Mouse (Mus musculus) intestine, embryonic 14.5 days (tissue): ENCODE data around the gene Tmprss4. TPM values are rescaled to one million over a fixed set of nuclear protein-coding genes. Genes with fewer than 3 reads are reported as not detected.

Experiments used
- ATAC-seq: fragments of 200-750 bp; cut with Nextera tagmentation; replicated peaks from 2 replicates; pipeline ENCODE4 v1.8.0; 2017; ENCODE audit warnings: low read depth, moderate number of reproducible peaks, moderate TSS enrichment, moderate library complexity; ENCODE audit not compliant: low FRiP score, low TSS enrichment
- DNase-seq: peaks from one replicate; pipeline ENCODE4 v3.0.0-alpha.2; 2018; ENCODE audit warnings: low spot score
- H3K27ac ChIP-seq: fragments of 300-500 bp; sonication (generic); 2 replicates; pipeline ENCODE4 v1.5.1; 2014; ENCODE audit warnings: low read depth, mild to moderate bottlenecking, control low read depth
- H3K27me3 ChIP-seq: fragments of 300-500 bp; sonication (generic); replicated peaks from 2 replicates; pipeline ENCODE4 v1.6.1; 2014; ENCODE audit warnings: low read length, control low read depth; ENCODE audit not compliant: control insufficient read depth, insufficient read depth
- H3K36me3 ChIP-seq: fragments of 300-500 bp; sonication (generic); 2 replicates; pipeline ENCODE4 v1.6.1; 2014; ENCODE audit warnings: low read length, control low read depth; ENCODE audit not compliant: control insufficient read depth, insufficient read depth
- H3K4me1 ChIP-seq: fragments of 300-500 bp; sonication (generic); replicated peaks from 2 replicates; pipeline ENCODE4 v1.6.1; 2014; ENCODE audit warnings: low read length, control low read depth, mixed read lengths; ENCODE audit not compliant: control insufficient read depth, insufficient read depth
- H3K4me2 ChIP-seq: fragments of 300-500 bp; sonication (generic); 2 replicates; pipeline ENCODE4 v1.6.1; 2014; ENCODE audit warnings: low read length
- H3K4me3 ChIP-seq: fragments of 300-500 bp; sonication (generic); 2 replicates; pipeline ENCODE4 v1.5.1; 2014; ENCODE audit warnings: low read depth, low read length, control low read depth, mixed read lengths
- H3K9ac ChIP-seq: fragments of 300-500 bp; sonication (generic); 2 replicates; pipeline ENCODE4 v1.6.1; 2014; ENCODE audit warnings: mild to moderate bottlenecking, low read length
- H3K9me3 ChIP-seq: fragments of 300-500 bp; sonication (generic); 2 replicates; pipeline ENCODE4 v1.6.1; 2016; ENCODE audit warnings: low read length, control low read depth; ENCODE audit not compliant: control insufficient read depth
- WGBS: fragments of 180-500 bp; shearing (Covaris S2); extraction: QIAGEN DNeasy Blood & Tissue Kit; methylation state at CpG from one replicate; pipeline ENCODE4 v1.1.7; 2014; 5-methylcytosine and 5-hydroxymethylcytosine counted together
- polyA plus RNA-seq: library from polyadenylated mRNA; unstranded; fragments of >200 nt; fragmentation: Nextera tagmentation; extraction: Ambion mirVana; gene quantifications from 2 replicates; pipeline ENCODE4 v1.2.1, GENCODE M21; 2014

The Tmprss4 gene
- polyA plus RNA-seq, 1 experiment from 2014 or later = 23.2 TPM

GRCm38 (mm10) chr9:45236744-45237143 lies 32.9 kb upstream of the Tmprss4 start:
- Histone ChIP-seq H3K4me1 (no peaks in the 10 kb centered on the region), H3K4me2 (no peak overlapping the region), H3K9ac (no peak overlapping the region), H3K4me3 (no peak overlapping the region), H3K27ac (no peak overlapping the region), H3K9me3 (no peaks in the 10 kb centered on the region), H3K27me3 (no peaks in the 10 kb centered on the region), H3K36me3 (no peaks in the 10 kb centered on the region)
- DNase-seq = no peak
- WGBS = 61% methylated on average over 7 of the region's 7 CpGs
- no peak for ATAC-seq

GRCm38 (mm10) chr9:45235668-45236227 lies 31.9 kb upstream of the Tmprss4 start:
- Histone ChIP-seq H3K27ac (no peak overlapping the region), H3K4me2 (no peak overlapping the region), H3K4me3 (no peak overlapping the region), H3K9ac (no peak overlapping the region), H3K36me3 (no peaks in the 10 kb centered on the region), H3K9me3 (no peaks in the 10 kb centered on the region), H3K4me1 (no peaks in the 10 kb centered on the region), H3K27me3 (no peaks in the 10 kb centered on the region)
- WGBS = 59% methylated on average over 6 of the region's 6 CpGs
- DNase-seq = no peak
- no peak for ATAC-seq

GRCm38 (mm10) chr9:45229359-45229758 lies 25.5 kb upstream of the Tmprss4 start:
- Histone ChIP-seq H3K4me1 (no peaks in the 10 kb centered on the region), H3K4me3 (no peak overlapping the region), H3K9me3 (no peaks in the 10 kb centered on the region), H3K36me3 (no peaks in the 10 kb centered on the region), H3K27me3 (no peaks in the 10 kb centered on the region), H3K4me2 (no peak overlapping the region), H3K27ac (no peak overlapping the region), H3K9ac (no peak overlapping the region)
- DNase-seq (no peak), ATAC-seq (no peak)
- 73% methylated on average over 8 of the region's 8 CpGs for WGBS

- Histone ChIP-seq H3K4me1 (no peaks in the 10 kb centered on the region), H3K9ac (no peak overlapping the region), H3K36me3 (no peaks in the 10 kb centered on the region), H3K4me3 (no peak overlapping the region), H3K9me3 (no peaks in the 10 kb centered on the region), H3K4me2 (no peak overlapping the region), H3K27ac (no peak overlapping the region), H3K27me3 (no peaks in the 10 kb centered on the region)
- DNase-seq (peak; percentile 97), ATAC-seq (no peak)
- WGBS = 9% methylated on average over 6 of the region's 6 CpGs
Measured at GRCm38 (mm10) chr9:45221567-45221966, 17.7 kb upstream of the Tmprss4 start.

- 83% methylated on average over 3 of the region's 3 CpGs for WGBS
- no peak overlapping the region for H3K9ac ChIP-seq
- no peak overlapping the region for H3K27ac ChIP-seq
- ATAC-seq = no peak
- H3K9me3 ChIP-seq = no peaks in the 10 kb centered on the region
- H3K4me2 ChIP-seq = no peak overlapping the region
- H3K4me1 ChIP-seq = no peaks in the 10 kb centered on the region
- H3K27me3 ChIP-seq = no peaks in the 10 kb centered on the region
- H3K4me3 ChIP-seq = no peak overlapping the region
- no peaks in the 10 kb centered on the region for H3K36me3 ChIP-seq
- no peak for DNase-seq
Measured at GRCm38 (mm10) chr9:45219644-45220043, 15.8 kb upstream of the Tmprss4 start.

- no peaks in the 10 kb centered on the region for H3K27me3 ChIP-seq
- H3K4me2 ChIP-seq = no peak overlapping the region
- H3K36me3 ChIP-seq = no peaks in the 10 kb centered on the region
- no peak overlapping the region for H3K4me3 ChIP-seq
- ATAC-seq = no peak
- DNase-seq = no peak
- no peaks in the 10 kb centered on the region for H3K9me3 ChIP-seq
- H3K4me1 ChIP-seq = no peaks in the 10 kb centered on the region
- no peak overlapping the region for H3K27ac ChIP-seq
- WGBS = 51% methylated on average over 11 of the region's 11 CpGs
- H3K9ac ChIP-seq = no peak overlapping the region
Measured at GRCm38 (mm10) chr9:45215526-45216179, 11.8 kb upstream of the Tmprss4 start.

GRCm38 (mm10) chr9:45212001-45212400 lies 8.1 kb upstream of the Tmprss4 start:
- 67% methylated on average over 6 of the region's 6 CpGs for WGBS
- no peak for ATAC-seq

GRCm38 (mm10) chr9:45207015-45207743 lies 3.3 kb upstream of the Tmprss4 start:
- ATAC-seq = no peak
- 63% methylated on average over 7 of the region's 7 CpGs for WGBS

More at GRCm38 (mm10) chr9:45212001-45212400, 8.1 kb upstream of the Tmprss4 start:
- Histone ChIP-seq H3K27me3 (no peaks in the 10 kb centered on the region), H3K4me1 (no peaks in the 10 kb centered on the region), H3K36me3 (no peaks in the 10 kb centered on the region), H3K4me2 (no peak overlapping the region), H3K9ac (no peak overlapping the region), H3K9me3 (no peaks in the 10 kb centered on the region), H3K27ac (no peak overlapping the region), H3K4me3 (no peak overlapping the region)
- DNase-seq = no peak

More at GRCm38 (mm10) chr9:45207015-45207743, 3.3 kb upstream of the Tmprss4 start:
- Histone ChIP-seq H3K4me2 (no peak overlapping the region), H3K4me3 (no peak overlapping the region), H3K27ac (no peak overlapping the region), H3K36me3 (no peaks in the 10 kb centered on the region), H3K9ac (no peak overlapping the region), H3K4me1 (no peaks in the 10 kb centered on the region), H3K27me3 (no peaks in the 10 kb centered on the region), H3K9me3 (no peaks in the 10 kb centered on the region)
- DNase-seq = no peak
